Mouse (Mus musculus) layer of hippocampus, adult 11-12 months (tissue): ENCODE data around the gene Ankrd17.

ENCODE experiments used
- DNase-seq: peaks from one replicate; pipeline ENCODE4 v3.0.0; 2022; ENCODE audit warnings: low spot score

Ankrd17 gene

DNA sequence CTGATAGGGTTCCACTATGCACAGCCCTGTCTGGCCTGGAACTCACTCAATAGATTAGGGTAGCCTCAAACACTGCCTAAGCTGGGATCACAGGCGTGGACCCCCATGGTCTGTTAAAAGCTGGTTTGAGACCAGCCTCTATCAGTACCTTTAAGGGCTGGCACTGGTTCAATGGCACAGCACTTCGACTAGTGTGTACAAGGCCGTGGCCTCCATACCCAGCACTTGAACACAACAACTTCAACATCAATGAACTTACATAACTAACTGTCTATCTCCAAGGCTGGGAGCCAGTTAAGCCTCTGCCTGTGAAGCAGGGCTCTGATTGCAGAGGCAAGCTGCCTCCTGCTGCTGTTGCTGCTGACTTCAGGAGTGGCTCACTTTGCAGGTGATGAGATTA is 148.6 kb downstream of the Ankrd17 start:
- no peak for DNase-seq

DNA sequence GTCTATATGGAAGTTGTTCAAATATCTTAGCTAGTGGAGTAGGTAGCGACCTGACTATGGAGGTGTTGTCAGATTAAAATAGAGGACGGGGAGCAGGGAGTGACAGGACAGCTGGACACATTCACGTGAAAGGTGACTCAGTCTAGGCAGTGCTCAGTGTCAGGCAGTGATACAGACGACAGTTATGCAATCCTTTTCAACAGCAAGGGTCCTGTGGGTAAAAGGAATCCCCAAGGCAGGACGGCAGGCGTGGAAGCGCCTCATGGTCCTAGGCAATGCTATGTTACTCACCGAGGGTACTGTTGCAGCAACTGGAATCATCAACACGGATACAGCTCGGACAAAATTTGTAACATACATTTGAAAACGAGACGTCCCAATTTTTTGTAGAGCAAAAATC is 149.2 kb downstream of the Ankrd17 start:
- DNase-seq: no peak

DNA sequence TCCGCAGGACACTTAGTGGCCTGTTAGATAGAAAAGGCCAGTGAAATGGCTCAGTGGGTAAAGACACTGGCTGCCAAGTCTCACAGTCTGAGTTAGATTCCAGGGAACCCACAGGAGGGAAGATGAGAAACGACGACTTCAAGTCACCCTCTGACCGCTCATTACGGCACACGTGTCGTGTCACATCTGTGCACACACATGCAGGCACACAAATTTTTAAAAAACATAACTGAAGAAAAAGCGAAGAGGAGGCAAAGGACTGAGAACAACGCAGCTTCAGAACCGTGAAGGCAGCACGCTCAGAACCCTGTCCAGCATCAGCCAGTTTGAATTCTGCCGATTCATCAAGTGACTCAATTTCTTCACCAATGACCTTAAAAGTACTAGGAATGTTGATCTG is 153.0 kb downstream of the Ankrd17 start:
- DNase-seq: no peak

DNA sequence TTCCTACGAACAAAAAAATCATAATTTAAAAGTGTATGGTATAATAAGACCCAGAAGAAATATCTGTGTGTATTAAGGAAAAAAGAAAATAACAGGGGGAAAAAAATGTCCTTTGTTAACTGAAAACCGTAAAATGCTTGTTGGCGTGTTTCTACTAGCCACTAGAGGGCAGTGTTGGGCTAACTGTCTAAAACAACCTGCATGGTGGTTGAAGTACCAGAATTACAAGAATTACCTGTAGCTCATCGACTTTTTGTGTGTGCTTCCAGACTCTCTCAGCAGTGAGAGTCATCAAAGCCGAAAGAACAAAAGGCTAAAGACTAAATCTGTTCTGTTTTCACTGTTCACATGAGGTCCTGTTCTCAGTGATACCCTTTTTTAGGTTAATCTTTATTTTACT is 163.2 kb downstream of the Ankrd17 start:
- DNase-seq: no peak

DNA sequence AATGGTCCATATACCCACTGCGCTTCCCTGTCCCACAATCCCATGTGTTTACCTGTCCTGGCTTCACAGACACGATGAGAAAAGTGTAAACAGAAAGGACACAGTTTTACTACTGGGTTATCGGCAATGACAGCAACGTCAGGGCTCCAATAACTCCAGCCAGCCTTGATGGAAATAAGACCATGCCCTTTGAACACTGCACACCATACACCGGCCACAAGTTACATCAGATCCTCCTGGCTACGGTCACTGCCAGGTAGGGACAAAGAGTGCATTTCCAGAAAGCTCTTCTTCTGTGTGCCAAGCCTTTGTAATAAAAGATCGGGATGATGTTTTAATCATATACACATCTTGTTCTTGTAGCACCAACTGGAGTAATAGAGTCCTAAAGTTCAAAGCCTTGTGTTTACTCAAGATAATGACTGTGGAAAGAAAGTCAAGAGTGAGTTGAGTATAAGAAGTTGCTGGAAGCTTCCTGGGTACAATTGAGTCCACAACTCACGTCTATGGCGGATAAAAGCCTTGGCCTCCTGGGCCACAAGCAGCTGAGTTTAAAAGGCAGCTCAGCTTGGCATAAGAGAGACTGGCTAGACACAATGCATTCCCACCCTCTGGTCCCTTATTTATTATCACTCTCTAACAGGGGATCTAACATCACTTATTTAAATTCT is 163.8 kb downstream of the Ankrd17 start:
- no peak for DNase-seq

DNA sequence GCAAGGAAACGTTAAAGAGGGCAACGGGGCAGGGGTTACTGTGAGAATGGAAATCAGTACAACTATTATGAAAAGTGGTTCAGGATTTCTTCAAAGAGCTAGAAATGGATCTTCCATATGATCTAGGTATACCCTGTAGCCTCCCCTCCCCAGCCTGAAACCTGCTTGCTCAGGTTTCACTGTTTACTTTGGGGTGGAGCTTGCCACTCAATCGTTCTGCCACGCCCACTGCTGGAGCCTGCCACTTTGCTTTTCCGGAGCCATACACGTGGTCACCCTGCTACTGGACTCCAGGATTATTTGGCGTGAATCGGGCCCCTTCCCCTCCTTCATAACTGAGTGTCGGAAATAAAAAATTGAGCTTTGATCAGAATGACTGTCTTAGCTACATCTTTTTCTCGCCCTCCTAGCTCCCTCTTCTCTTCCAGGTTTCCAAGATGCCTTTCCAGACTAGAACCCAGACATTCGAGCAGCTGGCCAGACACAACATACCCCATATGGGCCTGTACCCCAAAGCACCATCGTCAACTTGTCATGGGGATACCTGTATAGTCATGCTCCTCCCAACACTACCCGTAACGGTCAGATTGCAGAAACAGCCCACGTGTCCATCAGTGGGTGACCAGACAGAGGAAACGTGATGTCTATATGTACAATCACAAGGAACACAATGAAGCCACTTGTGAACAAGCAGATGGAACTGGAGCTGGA is 166.3 kb downstream of the Ankrd17 start:
- DNase-seq: no peak

DNA sequence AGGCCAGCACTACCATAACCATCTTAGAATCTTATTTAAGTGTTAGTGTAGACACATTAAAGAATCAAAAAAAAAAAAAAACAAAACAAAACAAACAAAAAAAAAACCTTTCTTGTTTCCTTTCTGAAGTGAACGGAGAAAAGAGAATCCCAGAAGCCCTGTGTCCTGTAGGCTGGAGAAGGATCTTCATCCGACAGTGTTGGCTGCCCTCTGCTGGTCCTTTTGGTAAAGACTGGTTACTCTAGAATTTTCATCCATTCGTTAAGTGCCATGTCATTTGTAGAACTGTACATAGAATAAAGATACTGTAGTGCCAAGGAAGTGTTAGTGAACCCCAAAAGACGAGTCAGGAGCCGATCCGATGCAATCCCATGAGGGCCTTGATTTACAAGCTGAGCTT is 171.5 kb downstream of the Ankrd17 start:
- DNase-seq: peak; percentile 73

DNA sequence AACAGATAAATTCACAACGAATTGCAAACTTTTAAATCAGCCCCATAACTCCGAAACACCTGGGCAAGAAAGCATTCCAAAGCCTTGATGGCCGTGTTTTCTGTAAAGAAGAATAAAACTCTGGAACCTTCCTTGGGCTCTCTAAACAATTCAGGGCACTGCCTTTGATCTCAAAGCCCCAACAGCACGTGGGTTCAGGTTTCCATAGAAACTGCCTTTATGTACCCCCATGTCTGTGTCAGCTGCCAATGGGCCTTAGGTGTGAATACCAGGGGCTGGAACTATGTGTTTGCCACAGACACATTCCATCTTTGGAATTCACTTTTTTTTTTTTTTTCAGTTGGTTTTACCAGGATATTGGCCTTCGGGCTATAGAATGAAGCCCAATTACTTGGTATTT is 183.6 kb downstream of the Ankrd17 start:
- no peak for DNase-seq

DNA sequence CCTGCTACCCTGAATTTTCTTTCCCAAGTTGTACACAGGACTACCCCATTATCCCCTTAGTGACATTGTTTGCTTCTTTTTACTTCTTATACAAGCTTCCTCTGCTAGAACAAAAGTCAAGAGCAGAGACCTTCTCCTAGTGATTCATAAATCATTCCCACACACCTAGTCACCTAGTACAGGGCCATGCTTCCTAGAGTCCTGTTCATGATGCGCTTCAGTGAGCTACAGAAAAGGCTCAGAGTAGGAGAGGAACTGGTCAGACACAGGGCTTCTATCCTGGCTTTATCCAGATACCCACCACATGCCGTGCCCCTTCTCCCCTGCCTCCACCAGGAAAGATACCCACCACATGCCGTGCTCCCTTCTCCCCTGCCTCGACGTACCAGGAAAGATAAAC is 187.3 kb downstream of the Ankrd17 start:
- no peak for DNase-seq

DNA sequence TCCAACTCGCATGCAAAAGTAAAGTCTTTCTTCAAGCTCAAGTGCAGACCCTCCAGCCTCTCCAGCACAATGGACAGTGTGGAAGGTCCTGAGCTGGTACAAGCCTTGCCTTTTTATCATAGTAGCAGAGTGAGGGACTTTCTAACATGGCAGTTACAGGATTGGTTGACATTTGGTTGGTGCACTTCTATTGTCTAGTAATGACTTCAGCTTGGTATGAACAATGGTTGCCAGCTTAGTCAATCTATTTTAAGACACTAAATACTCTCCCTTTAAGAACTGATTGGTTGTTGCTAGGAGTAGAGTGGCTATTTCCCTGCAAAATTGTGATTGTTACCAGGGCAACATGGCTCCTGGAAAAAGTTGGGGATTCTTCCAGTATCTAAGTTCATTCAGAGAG is 188.3 kb downstream of the Ankrd17 start:
- no peak for DNase-seq
